Mouse (Mus musculus): ENCODE results near the gene Osbpl3.
A peak's percentile ranks its signal among the peaks of the same experiment; 100 is the strongest.

DNA sequence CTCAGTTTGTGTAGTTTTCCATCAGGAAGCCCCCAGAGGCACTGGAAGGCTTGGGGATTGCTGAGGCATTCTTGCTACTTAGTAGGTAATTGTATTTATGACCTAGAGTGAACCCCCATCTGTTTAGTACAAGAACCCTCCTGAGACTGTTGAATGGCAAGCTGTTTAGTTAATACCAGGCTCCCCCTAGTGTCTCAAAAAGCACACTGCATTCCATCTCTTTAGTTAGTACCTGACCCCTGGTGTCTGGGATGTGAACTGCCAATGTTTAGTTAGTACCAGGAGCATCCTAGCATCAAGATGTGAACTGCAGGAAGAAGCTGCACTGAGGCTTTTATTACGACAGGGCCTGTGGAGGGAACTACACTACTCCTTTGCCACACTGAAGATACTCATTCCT, 161.9 kb downstream of the Osbpl3 start:
- peak; percentile 97 for TF ChIP-seq CTCF (IDR thresholded peaks at IDR 0.05)
- no peak for TF ChIP-seq EP300 (IDR thresholded peaks at IDR 0.05; ENCODE audit: insufficient read depth, low read depth, low read length)
